Mouse (Mus musculus) bone marrow macrophage, adult 2 months (primary cell): ENCODE measurements around the gene Clns1a. TPM values are rescaled to one million over a fixed set of nuclear protein-coding genes. Genes with fewer than 3 reads are reported as not detected.

ENCODE experiments used
- H3K27ac ChIP-seq: 2 replicates; pipeline ENCODE4 v1.5.1; 2012; ENCODE audit warnings: low read depth, low read length; ENCODE audit not compliant: insufficient read depth
- H3K4me1 ChIP-seq: 2 replicates; pipeline ENCODE4 v1.6.1; 2012; ENCODE audit warnings: low read length; ENCODE audit not compliant: control insufficient read depth, insufficient read depth
- H3K4me3 ChIP-seq: 2 replicates; pipeline ENCODE4 v1.5.1; 2012; ENCODE audit warnings: mild to moderate bottlenecking, low read length, moderate library complexity; ENCODE audit not compliant: insufficient read depth
- CTCF ChIP-seq: IDR thresholded peaks from 2 replicates; pipeline ENCODE4 v1.5.1; 2012; ENCODE audit warnings: low read depth, mild to moderate bottlenecking, low read length, moderate library complexity
- POLR2A ChIP-seq: IDR thresholded peaks from 2 replicates; pipeline ENCODE4 v1.6.1; 2012; ENCODE audit warnings: mild to moderate bottlenecking, low read depth, low read length, borderline replicate concordance
- polyA plus RNA-seq: library from polyadenylated mRNA; stranded (reverse); fragments of >200 nt; gene quantifications from 2 replicates; pipeline ENCODE4 v1.2.4, GENCODE M21; 2012; ENCODE audit not compliant: missing spikeins, insufficient read depth, insufficient read length

The Clns1a gene
- 35.4 and 41.0 TPM in 2 replicates for polyA plus RNA-seq

DNA sequence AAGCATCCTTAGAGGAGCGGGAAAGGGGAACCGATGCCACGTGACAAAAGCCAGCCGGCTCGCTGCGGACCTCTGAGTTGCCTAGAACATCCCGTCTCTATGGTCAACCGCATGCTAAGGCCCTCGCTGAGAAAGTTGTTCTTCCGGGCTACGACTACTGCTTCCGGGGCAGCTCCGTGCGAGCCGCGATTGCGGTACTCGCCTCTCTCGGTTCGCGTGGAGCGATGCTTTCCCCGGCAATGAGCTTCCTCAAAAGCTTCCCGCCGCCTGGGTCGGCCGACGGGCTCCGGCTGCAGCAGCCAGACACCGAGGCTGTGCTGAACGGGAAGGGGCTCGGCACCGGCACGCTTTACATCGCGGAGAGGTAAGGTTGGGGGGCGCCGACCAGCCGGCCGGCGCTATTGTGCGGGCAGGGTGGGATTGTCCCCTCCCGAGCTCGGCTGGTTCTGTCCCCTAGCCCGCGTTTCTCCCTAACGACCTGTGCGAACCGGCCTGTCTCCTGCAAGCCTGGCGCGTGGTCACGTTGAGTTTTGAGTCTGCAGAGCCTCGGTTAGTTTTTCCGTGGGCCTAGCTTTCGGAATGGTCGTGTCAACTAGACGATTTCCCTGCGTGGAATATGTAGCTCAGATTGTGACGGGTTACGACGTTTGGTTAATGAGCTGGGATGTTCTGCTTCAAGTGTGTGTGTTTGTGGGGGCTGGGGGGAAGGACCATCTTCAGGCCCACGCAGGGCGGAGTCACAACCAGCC lies at the start of gene Clns1a:
Clns1a (plus strand) TSS at position 129 of the 749 bp plus-strand sequence.
- Histone ChIP-seq H3K4me3 (peak within 1 kb of the TSS; percentile 86), H3K27ac (peak within 1 kb of the TSS; percentile 69), H3K4me1 (peaks cover 10% of the 10 kb centered on the region)
- TF ChIP-seq POLR2A (no peak), CTCF (no peak)

DNA sequence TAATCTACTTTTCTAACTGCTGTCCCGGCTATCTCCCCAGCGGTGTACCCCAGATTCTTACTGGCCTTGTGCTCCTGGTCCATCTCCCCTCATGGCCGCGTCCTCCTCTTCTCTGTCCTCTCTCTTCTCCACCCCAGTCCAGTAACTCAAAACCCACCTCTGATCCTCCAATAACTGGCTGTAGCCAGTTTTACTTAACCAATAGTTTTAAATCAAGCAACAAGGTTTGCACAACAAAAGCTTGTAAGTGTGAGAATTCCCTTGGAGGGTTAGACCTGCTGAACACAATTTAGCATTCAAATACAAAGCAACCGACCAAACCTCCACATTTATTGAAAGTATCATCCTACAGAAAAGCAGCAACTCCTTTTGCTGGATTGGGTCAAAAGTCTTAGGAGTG lies 48.8 kb upstream of the Clns1a start:
- Histone ChIP-seq H3K27ac (no peak overlapping the region), H3K4me3 (no peak overlapping the region), H3K4me1 (no peaks in the 10 kb centered on the region)
- no peak for TF ChIP-seq CTCF
- no peak for TF ChIP-seq POLR2A

DNA sequence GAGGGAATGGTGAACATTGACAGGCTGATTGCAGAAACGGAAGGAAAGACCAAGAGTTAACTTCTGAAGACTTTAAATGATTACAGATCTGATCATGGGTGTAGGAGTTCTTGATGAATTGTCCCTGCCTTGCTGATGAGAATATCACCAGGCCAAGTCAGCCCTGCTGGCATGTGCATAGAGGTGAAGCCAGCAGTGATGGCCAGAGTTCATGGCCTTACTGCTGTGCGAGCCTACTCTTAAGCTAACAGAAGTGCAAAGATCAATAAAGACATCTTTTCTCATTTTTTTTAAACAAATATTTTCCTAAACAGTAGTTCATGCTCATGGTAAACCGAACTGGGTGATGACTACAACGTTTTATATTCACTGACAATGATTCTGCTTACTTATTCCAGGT lies 45.7 kb upstream of the Clns1a start:
- TF ChIP-seq CTCF (no peak), POLR2A (no peak)
- Histone ChIP-seq H3K27ac (no peak overlapping the region), H3K4me3 (no peak overlapping the region), H3K4me1 (no peaks in the 10 kb centered on the region)

DNA sequence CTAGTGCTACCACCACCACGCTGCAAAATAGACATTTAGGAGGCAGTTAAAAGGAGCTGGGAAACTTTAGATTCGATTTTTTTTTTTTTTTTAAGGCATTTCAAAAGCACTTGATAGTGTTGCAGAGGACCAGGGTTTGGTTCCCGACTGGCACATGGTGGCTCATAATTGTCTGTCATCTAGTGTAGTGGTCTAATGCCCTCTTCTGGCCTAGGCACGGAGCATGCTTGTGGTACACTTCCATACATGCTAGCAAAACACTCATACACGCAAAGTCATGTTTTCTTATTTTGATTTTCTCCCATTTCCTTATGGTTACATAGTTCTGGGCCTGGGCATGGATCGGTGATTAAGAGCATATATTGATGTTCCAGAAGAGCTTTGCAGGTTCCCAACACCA lies 40.3 kb upstream of the Clns1a start:
- Histone ChIP-seq H3K4me3 (no peak overlapping the region), H3K27ac (no peak overlapping the region), H3K4me1 (no peaks in the 10 kb centered on the region; the same call in 1 of the 2 replicates)
- TF ChIP-seq POLR2A, result no peak
- no peak for TF ChIP-seq CTCF

DNA sequence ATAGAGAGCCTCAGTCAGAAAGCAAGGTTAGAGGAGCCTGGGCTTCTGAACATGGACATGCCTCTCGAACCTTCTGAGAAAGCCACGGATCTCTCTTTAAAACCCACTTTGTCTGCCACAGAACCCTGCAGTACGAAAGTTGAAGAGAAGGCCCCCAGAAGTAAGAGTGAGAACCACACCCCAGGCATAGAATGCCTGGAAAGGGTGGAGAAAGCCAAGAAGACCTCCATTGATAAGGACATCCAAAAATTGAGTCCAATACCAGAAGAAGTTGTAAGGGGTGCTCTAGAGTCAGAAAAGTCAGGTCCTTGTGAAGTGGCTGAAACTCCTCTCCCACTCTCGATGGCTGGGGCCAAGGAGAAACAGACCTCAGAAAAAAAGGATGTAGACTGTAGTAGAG lies 34.8 kb upstream of the Clns1a start:
- no peak overlapping the region for H3K4me3 ChIP-seq

DNA sequence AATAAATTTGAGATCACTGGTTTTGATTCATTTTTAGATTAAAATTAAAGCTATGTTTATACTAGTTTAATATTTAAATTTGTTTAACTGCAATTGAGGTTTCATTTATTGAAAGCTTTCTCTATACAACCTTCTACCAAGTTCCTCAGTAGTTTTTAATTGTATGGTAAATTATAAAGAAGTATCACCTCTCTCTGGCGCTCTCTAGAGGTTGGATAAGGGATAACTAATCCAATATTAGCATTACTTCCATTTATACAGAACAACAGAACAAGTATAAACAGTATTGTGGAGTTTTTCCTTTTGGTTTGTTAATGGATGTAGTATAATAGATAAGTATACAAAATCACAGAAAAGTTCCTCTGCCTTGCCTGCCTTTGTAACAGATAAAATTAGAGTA lies 17.2 kb upstream of the Clns1a start:
- H3K4me3 ChIP-seq, result no peak overlapping the region
- H3K4me1 ChIP-seq, result no peaks in the 10 kb centered on the region
- no peak for TF ChIP-seq POLR2A
- no peak for TF ChIP-seq CTCF
- no peak overlapping the region for H3K27ac ChIP-seq

More for the DNA sequence above, 34.8 kb upstream of the Clns1a start:
- TF ChIP-seq POLR2A (no peak), CTCF (no peak)
- Histone ChIP-seq H3K4me1 (peaks cover 10% of the 10 kb centered on the region), H3K27ac (no peak overlapping the region)

DNA sequence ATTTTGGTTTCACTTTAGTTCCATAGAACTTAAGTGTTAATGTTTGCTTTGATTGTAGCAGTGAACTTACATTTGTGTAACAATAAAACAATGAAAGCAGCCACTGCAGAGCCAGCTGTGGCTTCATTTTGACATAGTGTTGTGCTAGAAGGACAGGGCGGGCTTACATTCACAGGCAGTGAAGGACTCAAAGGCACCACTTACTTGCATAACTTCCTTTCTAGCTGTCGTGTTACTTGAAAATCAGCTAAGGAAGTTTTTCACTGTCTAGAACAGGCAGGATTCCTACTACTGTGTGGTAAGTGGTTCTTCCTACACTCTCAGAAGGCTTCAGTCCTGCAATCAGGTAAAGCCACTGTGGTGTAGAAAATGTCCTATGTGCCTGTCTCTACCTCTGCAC lies 8.6 kb upstream of the Clns1a start:
- Histone ChIP-seq H3K4me3 (no peak overlapping the region), H3K4me1 (peaks cover 7% of the 10 kb centered on the region), H3K27ac (0 out of 2 replicates have a peak overlapping the region, but pooled peaks have one; percentile 3)
- TF ChIP-seq POLR2A, result no peak
- no peak for TF ChIP-seq CTCF

DNA sequence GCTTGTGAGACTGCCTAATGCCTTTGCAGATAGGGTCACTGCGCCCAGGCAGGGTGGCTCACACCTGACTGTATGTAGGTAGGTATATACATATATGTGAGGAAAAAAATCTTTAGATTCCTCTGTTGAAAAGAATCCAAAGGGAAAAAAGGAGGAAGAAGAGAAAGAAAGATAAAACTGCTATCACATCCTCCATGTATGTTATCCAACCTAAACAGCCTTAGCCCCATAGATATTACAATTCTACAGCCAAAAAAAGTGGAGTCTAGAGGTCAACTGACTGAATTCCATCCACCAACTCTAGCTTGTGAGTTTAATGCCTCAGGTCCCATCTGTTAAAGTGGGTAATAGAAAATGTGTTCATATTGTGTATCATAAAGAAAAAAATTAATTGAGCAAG lies 993 bp upstream of the Clns1a start:
- Histone ChIP-seq H3K27ac (no peak overlapping the region), H3K4me1 (peaks cover 7% of the 10 kb centered on the region), H3K4me3 (no peak overlapping the region)
- TF ChIP-seq CTCF (no peak), POLR2A (no peak)

DNA sequence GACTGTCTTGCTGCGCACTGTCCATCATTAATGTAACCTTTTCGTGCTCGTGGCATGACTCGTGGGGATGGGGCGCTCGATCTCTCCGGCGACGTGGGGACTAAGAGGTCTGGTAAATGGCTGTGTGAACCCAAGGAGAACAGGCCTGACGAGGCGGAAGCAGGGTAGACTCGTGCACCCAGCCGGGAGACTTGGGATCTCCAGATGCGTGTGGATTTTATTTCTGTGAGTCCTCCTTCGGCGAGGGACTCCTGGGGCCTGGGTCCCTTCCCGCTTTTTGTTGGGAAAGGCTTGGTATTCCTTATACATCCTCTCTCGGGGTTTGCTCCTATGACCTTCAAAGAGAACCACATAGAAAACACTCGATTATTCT lies 315 bp upstream of the Clns1a start:
- H3K4me3 ChIP-seq, result peak overlapping the region; percentile 44
- peak overlapping the region; percentile 68 for H3K27ac ChIP-seq
- TF ChIP-seq POLR2A, result no peak
- TF ChIP-seq CTCF, result no peak
- H3K4me1 ChIP-seq, result peaks cover 7% of the 10 kb centered on the region

DNA sequence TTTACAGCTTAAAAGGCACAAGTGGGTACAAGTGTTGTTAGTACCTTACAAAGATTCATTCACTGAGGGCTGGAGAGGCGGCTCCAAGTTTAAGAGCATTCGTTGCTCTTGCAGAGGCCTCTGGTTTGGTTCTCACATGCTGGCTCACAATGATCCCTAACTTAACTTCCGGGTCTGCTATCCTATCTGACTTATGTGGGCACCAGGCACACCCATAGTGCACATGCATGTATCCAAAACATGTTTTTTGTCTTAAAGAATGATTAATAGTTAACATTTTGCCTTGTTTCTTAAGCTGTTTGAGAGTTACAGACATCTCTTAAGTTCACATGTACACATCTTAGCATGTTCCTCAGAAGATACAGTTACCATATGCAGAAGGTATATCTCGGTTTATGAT lies 3.7 kb downstream of the Clns1a start:
- Histone ChIP-seq H3K4me3 (no peak overlapping the region), H3K4me1 (peaks cover 14% of the 10 kb centered on the region), H3K27ac (no peak overlapping the region)
- no peak for TF ChIP-seq POLR2A
- TF ChIP-seq CTCF, result no peak
